Mouse (Mus musculus) hindbrain, embryonic 14.5 days (tissue): ENCODE results near the gene Serpinb6a. TPM values are rescaled to one million over a fixed set of nuclear protein-coding genes. Genes with fewer than 3 reads are reported as not detected.

Experiments
- ATAC-seq: fragments of 200-750 bp; cut with Nextera tagmentation; 2 replicates; pipeline ENCODE4 v1.8.0; 2017; ENCODE audit warnings: moderate number of reproducible peaks, mild to moderate bottlenecking, moderate TSS enrichment, moderate library complexity; ENCODE audit not compliant: low FRiP score
- DNase-seq: peaks from one replicate; pipeline ENCODE4 v3.0.0-alpha.2; 2015; ENCODE audit warnings: low spot score
- H3K27ac ChIP-seq: fragments of 300-500 bp; sonication (generic); 2 replicates; pipeline ENCODE4 v1.5.1; 2014; ENCODE audit warnings: mild to moderate bottlenecking, moderate library complexity
- H3K27me3 ChIP-seq: fragments of 300-500 bp; sonication (generic); 2 replicates; pipeline ENCODE4 v1.6.1; 2014; ENCODE audit warnings: mild to moderate bottlenecking, low read length, mixed read lengths; ENCODE audit not compliant: control insufficient read depth, insufficient read depth
- H3K36me3 ChIP-seq: fragments of 300-500 bp; sonication (generic); replicated peaks from 2 replicates; pipeline ENCODE4 v1.6.1; 2014; ENCODE audit not compliant: control insufficient read depth, insufficient read depth
- H3K4me1 ChIP-seq: fragments of 300-500 bp; sonication (generic); replicated peaks from 2 replicates; pipeline ENCODE4 v1.6.1; 2014; ENCODE audit warnings: antibody characterized with exemption, low read length, mixed read lengths; ENCODE audit not compliant: control insufficient read depth, insufficient read depth
- H3K4me2 ChIP-seq: fragments of 300-500 bp; sonication (generic); replicated peaks from 2 replicates; pipeline ENCODE4 v1.6.1; 2014; ENCODE audit warnings: mild to moderate bottlenecking, moderate library complexity
- H3K4me3 ChIP-seq: fragments of 300-500 bp; sonication (generic); replicated peaks from 2 replicates; pipeline ENCODE4 v1.5.1; 2014; ENCODE audit warnings: mild to moderate bottlenecking, low read length
- H3K9ac ChIP-seq: fragments of 300-500 bp; sonication (generic); 2 replicates; pipeline ENCODE4 v1.6.1; 2014
- H3K9me3 ChIP-seq: fragments of 300-500 bp; sonication (generic); 2 replicates; pipeline ENCODE4 v1.6.1; 2016; ENCODE audit warnings: low read length; ENCODE audit not compliant: control insufficient read depth
- WGBS: fragments of 180-500 bp; shearing (Covaris S2); extraction: QIAGEN DNeasy Blood & Tissue Kit; methylation state at CpG from one replicate; pipeline ENCODE4 v1.1.7; 2014; 5-methylcytosine and 5-hydroxymethylcytosine counted together
- polyA plus RNA-seq: library from polyadenylated mRNA; unstranded; fragments of >200 nt; fragmentation: Nextera tagmentation; extraction: Ambion mirVana; gene quantifications from 2 replicates; pipeline ENCODE4 v1.2.1, GENCODE M21; 2014

Serpinb6a gene
- polyA plus RNA-seq = 42.1 TPM in 2 replicates

- ATAC-seq (peak; percentile 95), DNase-seq (peak; percentile 89)
- H3K4me1 ChIP-seq = peaks cover 10% of the 10 kb centered on the region
- H3K4me3 ChIP-seq = peak within 1 kb of the TSS; percentile 82
- no peaks in the 10 kb centered on the region for H3K9me3 ChIP-seq
- no peaks in the 10 kb centered on the region for H3K27me3 ChIP-seq
- peak within 1 kb of the TSS; percentile 80 for H3K9ac ChIP-seq
- H3K36me3 ChIP-seq = no peaks in the 10 kb centered on the region
- H3K4me2 ChIP-seq = peak within 1 kb of the TSS; percentile 64
- H3K27ac ChIP-seq = peak within 1 kb of the TSS; percentile 88
- WGBS = under 1% methylated on average over 92 of the region's 92 CpGs
Measured at GRCm38 (mm10) chr13:34002058-34003006, at the start of gene Serpinb6a, which contains the start of gene Ripk1. TSS of gene Serpinb6a (minus strand) at chr13:34002794. TSS of gene Ripk1 (plus strand) at chr13:34002363.

- H3K27ac ChIP-seq = no peak overlapping the region
- H3K4me3 ChIP-seq = no peak overlapping the region
- H3K4me2 ChIP-seq = no peak overlapping the region
- ATAC-seq (no peak), DNase-seq (no peak)
- H3K9me3 ChIP-seq = no peaks in the 10 kb centered on the region
- WGBS = 95% methylated on average over 3 of the region's 3 CpGs
- peaks cover 45% of the 10 kb centered on the region for H3K36me3 ChIP-seq
- no peaks in the 10 kb centered on the region for H3K27me3 ChIP-seq
- H3K9ac ChIP-seq = no peak overlapping the region
- H3K4me1 ChIP-seq = no peaks in the 10 kb centered on the region
Measured at GRCm38 (mm10) chr13:34051692-34052091, 49.1 kb upstream of the Serpinb6a start.

GRCm38 (mm10) chr13:34050479-34050878 is 47.9 kb upstream of the Serpinb6a start:
- H3K36me3 ChIP-seq = peaks cover 35% of the 10 kb centered on the region
- no peaks in the 10 kb centered on the region for H3K27me3 ChIP-seq
- ATAC-seq (no peak), DNase-seq (no peak)
- no peak overlapping the region for H3K27ac ChIP-seq
- H3K9me3 ChIP-seq = no peaks in the 10 kb centered on the region
- no peak overlapping the region for H3K4me3 ChIP-seq
- no peaks in the 10 kb centered on the region for H3K4me1 ChIP-seq
- H3K4me2 ChIP-seq = no peak overlapping the region
- WGBS = 94% methylated on average over 8 of the region's 8 CpGs
- H3K9ac ChIP-seq = no peak overlapping the region

GRCm38 (mm10) chr13:34047526-34047925 is 44.9 kb upstream of the Serpinb6a start:
- Histone ChIP-seq H3K27me3 (no peaks in the 10 kb centered on the region), H3K9ac (no peak overlapping the region), H3K9me3 (no peaks in the 10 kb centered on the region), H3K4me2 (no peak overlapping the region), H3K4me1 (no peaks in the 10 kb centered on the region), H3K4me3 (no peak overlapping the region), H3K27ac (no peak overlapping the region), H3K36me3 (peaks cover 30% of the 10 kb centered on the region)
- DNase-seq = no peak
- no peak for ATAC-seq
- 92% methylated on average over 3 of the region's 3 CpGs for WGBS

- Histone ChIP-seq H3K4me2 (no peak overlapping the region), H3K36me3 (peaks cover 26% of the 10 kb centered on the region), H3K27me3 (no peaks in the 10 kb centered on the region), H3K27ac (no peak overlapping the region), H3K4me3 (no peak overlapping the region), H3K4me1 (no peaks in the 10 kb centered on the region), H3K9me3 (no peaks in the 10 kb centered on the region), H3K9ac (no peak overlapping the region; the same call in 1 of the 2 replicates)
- ATAC-seq = peak; percentile 92
- peak; percentile 91 for DNase-seq
- WGBS = 40% methylated on average over 11 of the region's 11 CpGs
Measured at GRCm38 (mm10) chr13:34046421-34047012, 43.9 kb upstream of the Serpinb6a start.

GRCm38 (mm10) chr13:34045511-34046249 is 43.1 kb upstream of the Serpinb6a start:
- Histone ChIP-seq H3K9ac (no peak overlapping the region), H3K9me3 (no peaks in the 10 kb centered on the region), H3K36me3 (peaks cover 18% of the 10 kb centered on the region), H3K27ac (no peak overlapping the region), H3K4me1 (no peaks in the 10 kb centered on the region), H3K4me3 (no peak overlapping the region), H3K27me3 (no peaks in the 10 kb centered on the region), H3K4me2 (no peak overlapping the region)
- no peak for ATAC-seq
- DNase-seq = no peak
- 72% methylated on average over 5 of the region's 5 CpGs for WGBS

- DNase-seq = no peak
- Histone ChIP-seq H3K4me3 (no peak overlapping the region), H3K4me2 (no peak overlapping the region), H3K27ac (no peak overlapping the region), H3K9me3 (no peaks in the 10 kb centered on the region), H3K27me3 (no peaks in the 10 kb centered on the region), H3K4me1 (peaks cover 4% of the 10 kb centered on the region), H3K36me3 (peaks cover 9% of the 10 kb centered on the region), H3K9ac (no peak overlapping the region)
- 77% methylated on average over 7 of the region's 7 CpGs for WGBS
- no peak for ATAC-seq
Measured at GRCm38 (mm10) chr13:34043716-34044393, 41.3 kb upstream of the Serpinb6a start.

- Histone ChIP-seq H3K27ac (no peak overlapping the region), H3K36me3 (no peaks in the 10 kb centered on the region), H3K4me1 (peaks cover 13% of the 10 kb centered on the region), H3K4me3 (no peak overlapping the region), H3K9me3 (no peaks in the 10 kb centered on the region), H3K9ac (no peak overlapping the region), H3K4me2 (no peak overlapping the region), H3K27me3 (no peaks in the 10 kb centered on the region)
- WGBS = 88% methylated on average over 3 of the region's 3 CpGs
- DNase-seq (no peak), ATAC-seq (no peak)
Measured at GRCm38 (mm10) chr13:34040091-34040490, 37.5 kb upstream of the Serpinb6a start.
